Mouse (Mus musculus): ENCODE results near the gene B4gat1. TPM values are rescaled to one million over a fixed set of nuclear protein-coding genes. Genes with fewer than 3 reads are reported as not detected.

B4gat1 gene
- total RNA-seq, 2 experiments from 2014 or later: 125 to 126 TPM

GRCm38 (mm10) chr19:5083961-5084833 is 45.6 kb downstream of the B4gat1 start:
- DNase-seq (ENCODE audit: low spot score in 2 of 2): no peak

GRCm38 (mm10) chr19:5084834-5085144 is 46.2 kb downstream of the B4gat1 start:
- DNase-seq (ENCODE audit: low spot score in 2 of 2): peak in 1 of 2 experiments; percentile 28

- DNase-seq (ENCODE audit: low spot score in 2 of 2): peak; percentile 41 to 51
Measured at GRCm38 (mm10) chr19:5085145-5085863, 46.7 kb downstream of the B4gat1 start, which contains the start of gene Tmem151a. Tmem151a (minus strand) TSS chr19:5085531.

GRCm38 (mm10) chr19:5086533-5086932 is 47.9 kb downstream of the B4gat1 start:
- DNase-seq (ENCODE audit: low spot score in 2 of 2): peak in 1 of 2 experiments; percentile 10

- peak; percentile 89 to 91 for DNase-seq (ENCODE audit: low spot score in 2 of 2)
Measured at GRCm38 (mm10) chr19:5087884-5088728, 49.5 kb downstream of the B4gat1 start, which contains the start of gene Yif1a. Yif1a (plus strand) TSS chr19:5088538.

GRCm38 (mm10) chr19:5089324-5089723 is 50.7 kb downstream of the B4gat1 start:
- no peak for DNase-seq (ENCODE audit: low spot score in 2 of 2)

Other genes with a start within 250 kb of the B4gat1 start
- gene Rbm4, start 244.9 kb upstream of the B4gat1 start, total RNA-seq (2021): 10 to 100 TPM; 68.7 to 71.1 TPM
- gene Gm21992, start 227.2 kb upstream of the B4gat1 start, total RNA-seq (2021): 10 to 100 TPM; 20.7 to 22.3 TPM
- 10 to 100 TPM; 41.2 to 49.4 TPM for gene Rbm14, start 227.2 kb upstream of the B4gat1 start, total RNA-seq (2021)
- 10 to 100 TPM; 39.4 to 47.5 TPM for gene Ccs, start 199.5 kb upstream of the B4gat1 start, total RNA-seq (2021)
- 1 to 10 TPM; 1.9 to 2.6 TPM for gene Ccdc87, start 199.5 kb upstream of the B4gat1 start, total RNA-seq (2021)
- gene Ctsf, start 183.7 kb upstream of the B4gat1 start, total RNA-seq (2021): 100 to 1,000 TPM in 1 of 2 experiments, 10 to 100 TPM in 1; 95.2 to 102 TPM
- 1 to 10 TPM; 1.9 to 2.1 TPM for gene Actn3, start 160.9 kb upstream of the B4gat1 start, total RNA-seq (2021)
- gene Zdhhc24, start 160.2 kb upstream of the B4gat1 start, total RNA-seq (2021): 10 to 100 TPM; 23.5 to 26.3 TPM
- gene Bbs1, start 132.2 kb upstream of the B4gat1 start, total RNA-seq (2021): 10 to 100 TPM; 31.3 to 34.8 TPM
- 10 to 100 TPM; 62.0 to 62.7 TPM for gene Dpp3, start 110.5 kb upstream of the B4gat1 start, total RNA-seq (2021)
- gene Peli3, start 95.7 kb upstream of the B4gat1 start, total RNA-seq (2021): 10 to 100 TPM; 18.0 to 18.4 TPM
- gene Mrpl11, start 76.7 kb upstream of the B4gat1 start, total RNA-seq (2021): 10 to 100 TPM; 62.7 to 68.8 TPM
- 1 to 10 TPM; 4.8 to 5.0 TPM for gene Npas4, start 48.5 kb upstream of the B4gat1 start, total RNA-seq (2021)
- gene Slc29a2, start 15.0 kb upstream of the B4gat1 start, total RNA-seq (2021): 10 to 100 TPM; 21.0 to 21.9 TPM
- gene AC124502.3, start 65 bp downstream of the B4gat1 start, total RNA-seq (2021): 1 to 10 TPM; 3.4 to 6.9 TPM
- gene Brms1, start 2.5 kb downstream of the B4gat1 start, total RNA-seq (2021): 10 to 100 TPM in 1 of 2 experiments, 1 to 10 TPM in 1; 8.7 to 11.9 TPM
- 10 to 100 TPM; 26.4 to 26.6 TPM for gene Rin1, start 11.7 kb downstream of the B4gat1 start, total RNA-seq (2021)
- gene Cd248, start 29.3 kb downstream of the B4gat1 start, total RNA-seq (2021): 10 to 100 TPM in 1 of 2 experiments, 1 to 10 TPM in 1; 9.9 to 10.2 TPM
- 10 to 100 TPM; 96.6 to 98.0 TPM for gene Tmem151a, start 46.7 kb downstream of the B4gat1 start, total RNA-seq (2021)
- gene Yif1a, start 49.7 kb downstream of the B4gat1 start, total RNA-seq (2021): 10 to 100 TPM; 24.7 to 29.9 TPM
- 100 to 1,000 TPM; 743 to 783 TPM for gene Cnih2, start 59.7 kb downstream of the B4gat1 start, total RNA-seq (2021)
- 100 to 1,000 TPM; 163 to 166 TPM for gene Rab1b, start 68.2 kb downstream of the B4gat1 start, total RNA-seq (2021)
- 100 to 1,000 TPM; 170 to 176 TPM for gene Klc2, start 79.7 kb downstream of the B4gat1 start, total RNA-seq (2021)
- gene Pacs1, start 234.3 kb downstream of the B4gat1 start, total RNA-seq (2021): 10 to 100 TPM; 71.2 to 73.5 TPM